Mouse (Mus musculus) hematopoietic stem cell, adult 5-6 weeks (primary cell): ENCODE data around the gene Creld2. TPM values are rescaled to one million over a fixed set of nuclear protein-coding genes. Genes with fewer than 3 reads are reported as not detected.
"Not testable (repeated sequence)": the region's sequence is repeated elsewhere in the genome, so short reads cannot be mapped to it uniquely, and the experiment has no call there.

Experiments used
- ATAC-seq, 2 experiments: fragments of 125-278 bp in 1 of 2; replicated peaks in 1 of 2; 2 replicates each; pipeline ENCODE4 v1.8.0; 2016 to 2017; ENCODE audit warnings: inconsistent platforms in 2 of 2, mild to moderate bottlenecking in 2 of 2, moderate number of reproducible peaks in 2 of 2, low read depth in 1 of 2, moderate TSS enrichment in 1 of 2; ENCODE audit not compliant: low FRiP score in 2 of 2, poor library complexity in 2 of 2, severe bottlenecking in 2 of 2, insufficient read depth in 1 of 2, low TSS enrichment in 1 of 2
- total RNA-seq: library from RNA; stranded (forward); fragments of 172-1452, 232-1000 nt; gene quantifications from 2 replicates; pipeline ENCODE4 v1.2.3, GENCODE M21; 2017

Creld2 gene
- 53.3 and 53.6 TPM in 2 replicates for total RNA-seq

DNA sequence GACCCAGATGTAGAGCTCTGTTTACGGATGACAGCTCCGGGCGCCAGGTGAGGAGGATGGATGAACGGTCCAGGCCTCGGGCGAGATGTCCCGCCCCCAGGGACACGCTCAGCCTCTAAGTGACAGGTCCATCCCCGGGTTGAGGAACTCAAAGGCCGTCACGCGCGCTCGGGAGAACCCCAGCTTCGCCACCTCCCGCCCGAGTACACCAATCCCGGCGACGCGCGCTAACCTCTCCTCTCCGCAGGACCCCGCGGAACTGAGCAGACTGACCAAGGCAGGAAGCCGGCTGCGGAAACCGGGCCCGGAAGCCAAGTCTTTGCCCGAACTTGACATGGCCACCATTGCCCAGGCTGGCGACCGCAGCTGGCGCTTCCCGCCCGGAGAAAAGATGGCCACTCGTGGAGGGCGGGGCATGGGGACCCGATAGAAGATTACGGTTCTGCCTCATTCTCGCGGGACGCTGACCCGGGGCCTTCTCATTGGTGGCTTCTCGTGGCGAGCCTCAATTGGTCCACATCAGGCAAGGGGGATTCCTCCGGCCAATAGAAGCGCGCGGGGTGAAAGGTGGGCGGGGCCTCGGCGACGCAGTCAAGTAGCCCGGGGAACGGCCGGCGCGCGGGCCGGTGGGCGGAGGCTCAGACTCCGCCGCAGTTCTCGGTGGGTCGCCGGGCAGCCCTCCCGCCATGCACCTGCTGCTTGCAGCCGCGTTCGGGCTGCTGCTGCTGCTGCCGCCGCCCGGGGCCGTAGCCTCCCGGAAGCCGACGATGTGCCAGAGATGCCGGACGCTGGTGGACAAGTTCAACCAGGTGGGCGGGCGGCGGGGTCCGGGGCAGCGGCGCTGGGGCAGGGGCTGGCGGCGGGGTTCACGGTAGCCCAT is at the start of gene Creld2, which contains the start of gene Alg12:
Creld2 (plus strand) TSS at position 621 of the 880 bp plus-strand sequence.
Alg12 (minus strand) TSS at position 293 of the 880 bp plus-strand sequence.
- ATAC-seq, result peak; percentile 96 to 97

DNA sequence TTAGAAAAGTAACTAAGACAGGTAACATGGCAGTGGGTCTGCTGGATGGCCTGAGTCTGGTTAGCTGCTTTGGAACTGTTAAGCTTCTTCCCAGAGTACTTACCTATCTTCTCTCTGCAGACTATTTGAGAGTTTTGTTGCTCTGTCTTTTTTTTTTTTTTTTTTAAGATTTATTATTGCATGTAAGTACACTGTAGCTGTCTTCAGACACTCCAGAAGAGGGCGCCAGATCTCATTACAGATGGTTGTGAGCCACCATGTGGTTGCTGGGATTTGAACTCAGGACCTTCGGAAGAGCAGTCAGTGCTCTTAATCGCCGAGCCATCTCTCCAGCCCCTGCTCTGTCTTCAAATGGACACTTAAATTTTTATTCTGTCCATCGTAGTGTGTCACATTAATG is 44.8 kb upstream of the Creld2 start:
- not testable (repeated sequence) for ATAC-seq

DNA sequence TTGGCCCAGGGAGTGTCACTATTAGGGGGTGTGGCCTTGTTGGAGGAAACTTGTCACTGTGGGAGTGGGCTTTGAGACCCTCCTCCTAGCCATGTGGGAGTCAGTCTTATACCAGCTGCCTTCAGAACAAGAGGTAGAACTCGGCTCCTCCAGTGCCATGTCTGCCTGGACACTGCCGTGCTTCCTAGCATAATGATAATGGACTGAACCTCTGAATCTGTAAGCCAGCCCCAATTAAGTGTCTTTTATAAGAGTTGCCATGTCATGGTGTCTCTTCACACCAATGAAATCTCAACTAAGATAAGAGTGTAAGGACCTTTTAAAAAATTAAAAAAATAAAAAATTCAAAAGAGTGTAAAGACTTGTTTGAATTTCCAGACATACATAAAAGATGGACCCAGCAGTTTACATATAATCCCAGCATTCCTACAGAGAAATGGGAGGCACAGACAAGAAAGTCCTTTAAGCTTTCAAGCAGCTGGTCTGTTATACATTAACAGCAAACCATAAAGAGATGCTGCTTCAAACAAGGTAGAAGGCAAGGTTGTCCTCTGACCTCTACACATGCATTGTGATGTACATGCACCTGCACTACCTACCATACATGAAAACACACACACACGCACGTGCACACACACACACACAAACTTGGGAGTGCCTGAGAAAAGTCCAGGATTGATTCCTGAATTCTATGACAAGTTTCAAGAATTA is 27.2 kb upstream of the Creld2 start:
- no peak for ATAC-seq

DNA sequence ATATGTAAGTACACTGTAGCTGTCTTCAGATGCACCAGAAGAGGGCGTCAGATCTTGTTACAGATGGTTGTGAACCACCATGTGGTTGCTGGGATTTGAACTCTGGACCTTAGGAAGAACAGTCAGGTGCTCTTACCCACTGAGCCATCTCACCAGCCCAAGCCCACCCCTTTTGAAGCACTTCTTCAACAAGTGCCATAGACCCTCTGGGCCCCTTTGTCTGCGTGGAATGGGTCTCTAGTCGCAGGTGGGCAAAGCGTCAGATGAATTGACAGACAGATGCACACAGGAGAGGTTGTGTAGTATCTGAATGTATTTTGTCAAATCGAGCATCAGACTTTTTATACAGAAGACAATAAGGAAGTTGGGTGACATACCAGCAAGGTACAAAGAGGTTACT is 24.7 kb upstream of the Creld2 start:
- not testable (repeated sequence) for ATAC-seq

DNA sequence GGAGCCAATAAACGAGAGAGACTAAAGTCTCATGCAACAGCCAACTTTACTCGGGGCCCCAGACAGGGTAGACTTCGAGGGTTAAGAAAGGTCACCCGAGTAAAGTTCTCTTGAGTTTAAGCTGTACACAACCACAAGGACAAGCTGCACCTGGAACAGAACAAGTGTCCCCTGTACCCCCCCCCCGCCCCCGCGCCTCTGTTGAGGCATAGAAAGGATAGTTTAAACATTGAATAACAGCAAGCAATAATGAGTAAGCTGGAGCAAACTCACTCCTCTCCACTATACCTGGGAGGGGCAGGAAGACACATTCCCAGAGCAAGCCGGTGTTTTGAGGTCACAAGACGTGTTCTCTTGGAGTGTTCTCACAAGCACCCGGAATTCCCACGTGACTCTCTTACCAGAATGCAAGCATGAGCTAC is 19.5 kb upstream of the Creld2 start:
- ATAC-seq, result no peak

DNA sequence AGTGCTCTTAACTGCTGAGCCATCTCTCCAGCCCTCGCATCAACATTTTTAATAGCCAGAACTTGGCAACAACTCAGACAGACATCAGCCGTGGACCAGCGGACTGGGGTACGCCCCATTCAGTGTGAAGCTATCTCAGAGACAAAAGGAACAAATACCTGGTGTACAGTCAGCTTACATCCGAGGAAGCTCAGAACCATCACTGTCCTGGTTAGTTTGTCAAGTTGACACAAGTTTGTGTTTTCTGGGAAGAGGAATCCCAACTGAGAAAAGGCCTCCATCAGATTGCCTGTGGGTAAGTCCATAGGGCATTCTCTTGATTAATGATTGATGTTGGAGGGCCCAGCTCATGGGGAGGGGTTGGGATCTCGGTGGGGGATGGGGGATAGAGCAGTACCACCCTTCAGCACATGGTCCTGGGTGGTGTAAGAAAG is 18.5 kb upstream of the Creld2 start:
- ATAC-seq, result no peak

DNA sequence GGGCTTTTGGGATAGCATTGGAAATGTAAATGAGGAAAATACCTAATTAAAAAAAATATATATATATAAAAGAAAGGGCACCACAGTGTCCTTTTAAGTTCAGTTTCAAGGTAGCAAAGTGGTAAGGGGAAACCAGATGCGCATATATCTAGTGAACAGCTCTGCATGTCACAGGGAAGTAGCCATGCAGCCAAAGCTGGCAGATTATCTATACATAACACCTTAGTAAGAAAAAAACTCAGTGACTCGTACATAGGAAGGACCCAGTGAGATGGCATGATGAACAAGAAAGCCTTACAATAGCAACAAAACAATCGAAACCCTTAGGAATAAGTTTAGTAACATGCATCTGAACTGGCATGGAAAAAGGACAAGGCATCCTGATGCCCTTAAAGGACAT is 17.5 kb upstream of the Creld2 start:
- no peak for ATAC-seq

DNA sequence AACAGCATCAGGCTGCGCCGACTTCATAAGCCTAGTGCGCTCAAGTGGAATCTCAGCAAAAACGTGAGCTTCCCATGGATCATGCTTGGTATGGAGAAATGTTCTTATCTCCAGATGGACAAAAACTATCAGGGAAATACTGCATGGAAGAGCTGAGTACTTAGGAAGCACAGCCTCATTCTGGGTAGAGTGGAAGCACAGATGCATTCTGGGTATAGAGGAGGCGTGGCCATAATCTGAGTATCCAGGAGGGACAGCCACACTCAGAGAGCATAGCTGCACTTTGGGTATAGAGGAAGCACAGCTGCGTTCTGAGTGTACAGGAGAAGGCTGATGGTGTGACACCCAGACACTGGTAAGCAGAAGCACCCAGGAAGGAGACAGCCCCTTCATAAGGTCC is 17.1 kb upstream of the Creld2 start:
- ATAC-seq, result no peak

DNA sequence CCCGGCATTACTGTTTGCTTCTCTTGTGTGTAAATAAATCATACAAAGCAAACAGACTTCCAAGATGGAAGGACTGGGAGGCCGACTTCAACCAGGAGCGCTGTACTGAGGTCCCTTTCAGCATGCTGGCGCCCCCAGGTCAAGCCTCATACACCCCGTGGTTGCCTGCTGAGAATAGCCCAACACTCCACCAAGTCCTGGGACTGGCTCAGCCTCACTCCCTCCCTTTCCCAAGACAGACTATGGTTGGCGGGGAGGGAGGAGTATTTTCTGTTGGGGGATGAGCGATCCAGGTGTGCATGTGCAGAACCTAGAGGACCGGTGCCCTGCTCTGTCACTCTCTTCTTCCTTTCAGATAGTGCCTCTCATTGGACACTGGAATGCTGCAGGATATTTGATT is 11.3 kb upstream of the Creld2 start:
- ATAC-seq, result no peak

DNA sequence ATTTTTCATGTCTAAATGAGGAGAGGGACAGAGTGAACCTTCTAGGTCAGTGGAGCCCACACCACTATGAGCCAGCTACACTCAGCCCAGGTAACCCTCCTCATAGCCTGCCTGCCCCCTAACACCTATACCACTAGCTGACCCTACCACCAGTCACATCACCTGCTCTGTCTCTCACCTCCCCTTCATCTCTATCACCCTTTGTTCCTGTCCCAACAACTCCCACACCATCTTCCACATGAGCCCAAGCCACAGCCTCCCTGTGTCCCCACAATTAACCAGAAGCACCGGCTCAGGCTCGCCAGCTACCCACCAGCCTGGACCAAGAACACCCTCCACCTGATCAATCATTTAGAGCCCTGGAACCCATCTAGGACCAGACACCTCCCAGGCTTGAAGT is 9.1 kb upstream of the Creld2 start:
- no peak for ATAC-seq

DNA sequence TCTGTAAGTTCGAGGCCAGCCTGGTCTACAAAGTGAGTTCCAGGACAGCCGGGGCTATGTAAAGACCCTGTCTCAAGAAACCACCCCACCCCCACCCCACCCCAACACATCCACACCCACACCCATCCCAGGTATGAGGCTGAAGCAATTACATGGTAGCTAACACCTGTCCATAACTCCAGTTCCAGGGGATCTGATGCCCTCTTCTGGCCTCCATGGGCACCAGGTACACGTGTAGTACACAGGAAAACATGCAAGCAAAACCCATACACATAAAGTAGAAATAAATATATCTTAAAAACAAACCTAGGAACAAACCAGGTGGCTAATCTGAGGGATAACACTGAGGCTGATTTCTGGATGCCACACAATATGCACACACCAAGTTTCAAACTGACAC is 6.2 kb upstream of the Creld2 start:
- no peak for ATAC-seq

DNA sequence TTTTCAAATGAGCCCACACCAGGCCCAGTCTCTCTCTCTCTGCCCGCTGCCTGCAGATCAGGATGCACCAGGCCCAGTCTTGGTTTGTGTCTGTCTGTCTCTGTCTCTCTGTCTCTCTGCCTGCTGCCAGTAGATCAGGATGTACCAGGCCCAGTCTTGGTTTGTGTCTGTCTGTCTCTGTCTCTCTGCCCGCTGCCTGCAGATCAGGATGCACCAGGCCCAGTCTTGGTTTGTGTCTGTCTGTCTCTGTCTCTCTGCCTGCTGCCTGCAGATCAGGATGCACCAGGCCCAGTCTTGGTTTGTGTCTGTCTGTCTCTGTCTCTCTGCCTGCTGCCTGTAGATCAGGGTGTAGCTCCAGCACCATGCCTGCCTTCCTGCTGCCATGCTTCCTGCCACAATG is 5.6 kb upstream of the Creld2 start:
- not testable (repeated sequence) for ATAC-seq

DNA sequence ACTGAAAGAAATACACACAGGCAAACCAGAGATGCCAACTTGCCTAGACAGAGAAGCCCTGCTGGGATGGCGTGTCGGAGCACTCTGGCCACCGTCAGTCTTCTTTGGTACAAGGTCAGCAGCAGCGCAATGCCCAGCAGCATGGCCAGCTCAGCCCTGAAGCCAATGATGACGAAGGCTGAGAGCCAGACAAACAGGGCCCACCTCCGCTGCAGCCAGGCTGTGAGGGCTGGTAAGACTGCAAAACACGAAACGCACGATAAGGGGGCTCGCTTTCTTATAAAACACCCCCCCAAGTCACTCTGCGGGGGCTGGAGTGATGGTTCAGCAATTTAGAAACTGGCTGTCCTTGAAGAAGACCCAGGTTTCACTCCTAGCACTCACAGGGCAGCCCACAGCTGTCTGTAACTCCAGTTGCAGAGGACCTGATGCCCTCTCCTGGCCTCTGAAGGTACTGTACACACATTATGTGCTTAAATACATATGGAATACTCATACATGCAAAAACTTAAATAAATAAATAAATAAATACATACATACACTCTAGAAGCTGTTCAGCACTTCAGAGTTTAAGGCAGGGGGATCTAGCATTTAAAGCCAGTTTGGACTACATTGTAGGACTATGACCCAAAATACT is 4.9 kb upstream of the Creld2 start:
- ATAC-seq, result no peak

DNA sequence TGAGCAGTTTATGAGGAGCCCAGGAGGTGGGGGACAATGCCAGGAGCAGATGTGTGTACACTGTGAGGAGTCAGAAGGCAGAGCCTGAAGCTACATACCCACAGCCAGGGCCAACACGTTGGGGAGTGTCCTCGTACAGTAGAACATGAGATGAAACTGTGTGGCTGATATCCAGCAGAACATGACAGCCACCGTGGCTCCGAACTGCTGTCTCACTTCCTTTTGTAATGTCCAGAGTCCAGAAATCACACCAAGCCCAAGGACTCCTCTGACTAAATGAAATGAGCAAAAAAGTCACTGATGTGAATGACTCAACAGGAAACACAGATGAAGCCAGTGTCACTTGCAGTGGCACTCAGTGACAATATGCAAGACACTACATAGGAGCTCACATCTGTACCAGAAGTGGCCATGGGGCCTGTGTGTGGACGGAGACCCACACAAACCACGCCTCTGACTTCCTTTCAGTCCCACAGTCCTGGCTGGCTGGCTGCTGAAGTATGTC is 4.2 kb upstream of the Creld2 start:
- ATAC-seq, result no peak

DNA sequence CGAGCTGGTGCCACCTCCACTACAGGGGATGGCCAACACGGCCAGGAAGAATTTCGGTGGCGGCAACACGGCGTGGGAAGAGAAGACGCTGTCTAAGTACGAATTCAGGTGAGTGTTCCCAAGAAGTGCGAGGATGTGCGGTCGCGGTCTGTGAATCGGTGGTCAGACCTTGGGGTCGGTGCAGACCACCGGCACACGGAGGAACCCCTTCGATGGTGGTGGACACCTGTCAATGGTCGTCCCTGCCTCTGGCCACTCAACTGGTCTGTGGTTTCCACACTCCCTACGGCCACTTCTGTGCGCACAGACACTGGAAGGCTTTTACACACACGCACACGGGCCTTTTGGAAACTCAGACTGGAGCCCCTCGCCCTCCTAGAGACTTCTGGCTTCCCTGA is 459 bp downstream of the Creld2 start:
- ATAC-seq, result no peak

DNA sequence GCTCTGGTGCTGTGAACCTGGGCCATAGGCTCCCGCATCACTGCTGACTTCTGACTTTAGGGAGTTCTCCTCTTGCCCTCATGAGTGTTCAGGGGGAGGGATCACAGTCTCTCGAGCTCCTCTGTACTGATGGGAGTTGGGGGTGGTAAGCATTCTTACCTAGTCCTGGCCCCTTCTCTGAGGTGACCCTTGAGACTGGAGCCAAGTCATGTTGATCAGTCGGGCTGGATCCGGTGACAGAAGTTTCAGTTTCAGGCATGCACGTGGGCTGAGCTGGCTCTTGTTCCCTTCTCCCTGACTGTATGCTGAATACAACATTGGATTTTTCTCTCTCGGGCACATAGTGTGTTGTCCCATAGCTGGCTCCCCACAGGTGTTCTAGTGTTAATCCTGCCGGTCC is 2.0 kb downstream of the Creld2 start:
- no peak for ATAC-seq

DNA sequence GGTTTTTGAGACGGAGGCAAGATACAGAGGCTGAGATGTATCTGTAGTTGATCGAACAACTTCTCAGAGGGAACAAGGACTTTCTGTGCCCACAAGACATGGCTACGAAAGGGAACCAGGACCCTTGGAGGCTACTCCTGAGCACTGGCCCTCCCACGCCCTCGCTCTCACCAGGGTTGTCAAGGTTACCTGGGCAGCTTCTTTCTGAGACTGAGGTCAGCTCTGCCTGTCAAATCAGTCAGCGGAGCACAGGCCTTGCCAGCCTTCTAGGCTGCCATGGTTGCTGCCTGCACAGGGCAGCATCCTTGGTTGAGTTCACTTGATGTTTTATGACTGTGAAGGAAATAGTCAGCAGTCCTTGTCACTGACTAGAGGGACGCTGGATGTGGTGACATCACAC is 3.1 kb downstream of the Creld2 start:
- no peak for ATAC-seq

DNA sequence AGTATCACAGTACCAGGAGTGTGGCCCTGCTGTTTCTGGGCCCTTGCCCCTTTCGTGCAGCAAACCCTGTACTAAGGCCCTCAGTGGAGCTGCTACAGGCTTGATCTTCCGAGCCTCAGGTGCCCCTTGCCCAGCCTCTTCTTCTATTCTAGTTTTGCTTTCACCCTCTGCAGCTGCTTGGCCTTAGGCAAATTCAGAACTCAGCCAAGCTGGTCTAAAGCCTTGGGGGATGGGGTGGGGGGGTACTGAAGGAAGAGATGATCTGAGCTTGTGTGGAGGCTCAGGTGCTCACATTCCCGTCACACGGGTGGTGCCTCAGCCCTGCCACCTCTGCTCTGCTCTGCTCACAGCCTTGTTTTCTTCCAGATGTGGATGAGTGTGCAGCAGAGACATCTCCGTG is 3.9 kb downstream of the Creld2 start:
- ATAC-seq, result no peak
